Mouse (Mus musculus): Measurements from ENCODE around the gene Zfp664. TPM values are rescaled to one million over a fixed set of nuclear protein-coding genes. Genes with fewer than 3 reads are reported as not detected.

Zfp664 gene
- polyA plus RNA-seq (2014; fragmentation: Nextera tagmentation; extraction: Ambion mirVana), result 132 and 137 TPM in 2 replicates

GRCm38 (mm10) chr5:124862013-124862866 lies at the start of gene Zfp664, which contains the start of gene Ccdc92:
TSS of gene Zfp664 (plus strand) at chr5:124862691.
TSS of gene Ccdc92 (minus strand) at chr5:124862424.
- no peaks in the 10 kb centered on the region for H3K36me3 ChIP-seq (ENCODE audit: control insufficient read depth, insufficient read depth, low read length)
- peak within 1 kb of the TSS; percentile 97 for H3K4me2 ChIP-seq (ENCODE audit: low read depth, severe bottlenecking)
- peak within 1 kb of the TSS; percentile 80 for H3K27ac ChIP-seq (replicated peaks; ENCODE audit: low read depth, low read length)
- DNase-seq (ENCODE audit: low spot score) (peak; percentile 99), ATAC-seq (ENCODE audit: insufficient number of reproducible peaks, low FRiP score, low TSS enrichment, low read depth) (peak; percentile 91)
- peaks cover 8% of the 10 kb centered on the region for H3K27me3 ChIP-seq (ENCODE audit: control insufficient read depth, insufficient read depth, low read length)
- H3K9ac ChIP-seq (ENCODE audit: low read length), result peak within 1 kb of the TSS; percentile 76
- peak within 1 kb of the TSS; percentile 91 for H3K4me3 ChIP-seq (ENCODE audit: low read depth, low read length)
- H3K9me3 ChIP-seq (ENCODE audit: control insufficient read depth, low read length), result no peaks in the 10 kb centered on the region
- under 1% methylated on average over 96 of the region's 103 CpGs for WGBS
- peaks cover 8% of the 10 kb centered on the region for H3K4me1 ChIP-seq (ENCODE audit: control insufficient read depth, insufficient read depth, low read length)

DNA sequence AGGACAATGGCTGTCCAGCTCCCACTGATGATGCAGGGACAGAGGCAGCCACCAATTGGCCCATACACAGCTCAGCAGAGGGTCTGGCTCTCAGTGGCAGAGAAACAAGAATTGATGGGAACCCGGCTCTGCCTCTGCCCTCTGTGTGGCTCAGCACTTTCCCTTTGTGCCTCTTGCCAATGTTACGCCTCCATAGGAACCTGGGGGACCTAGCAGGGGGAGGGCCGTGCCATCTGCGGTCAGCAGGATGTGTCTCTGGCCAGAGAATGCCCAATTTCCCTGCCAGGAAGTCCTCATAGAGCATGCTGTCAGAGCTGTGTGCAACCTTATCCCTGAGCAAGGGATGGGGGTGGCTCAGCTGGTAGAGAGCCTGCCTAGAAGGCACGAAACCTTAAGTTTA lies 47.7 kb upstream of the Zfp664 start:
- ATAC-seq (ENCODE audit: insufficient number of reproducible peaks, low FRiP score, low TSS enrichment, low read depth), result no peak
- Histone ChIP-seq H3K9me3 (ENCODE audit: control insufficient read depth, low read length) (no peaks in the 10 kb centered on the region), H3K36me3 (ENCODE audit: control insufficient read depth, insufficient read depth, low read length) (no peaks in the 10 kb centered on the region), H3K9ac (ENCODE audit: low read length) (peak overlapping the region; percentile 17; the same call in 1 of the 2 replicates), H3K27me3 (ENCODE audit: control insufficient read depth, insufficient read depth, low read length) (no peaks in the 10 kb centered on the region), H3K27ac (replicated peaks; ENCODE audit: low read depth, low read length) (no peak overlapping the region), H3K4me1 (ENCODE audit: control insufficient read depth, insufficient read depth, low read length) (no peaks in the 10 kb centered on the region), H3K4me3 (ENCODE audit: low read depth, low read length) (no peak overlapping the region), H3K4me2 (ENCODE audit: low read depth, severe bottlenecking) (no peak overlapping the region)
- WGBS, result 66% methylated on average over 5 of the region's 5 CpGs
- DNase-seq (ENCODE audit: low spot score), result no peak

DNA sequence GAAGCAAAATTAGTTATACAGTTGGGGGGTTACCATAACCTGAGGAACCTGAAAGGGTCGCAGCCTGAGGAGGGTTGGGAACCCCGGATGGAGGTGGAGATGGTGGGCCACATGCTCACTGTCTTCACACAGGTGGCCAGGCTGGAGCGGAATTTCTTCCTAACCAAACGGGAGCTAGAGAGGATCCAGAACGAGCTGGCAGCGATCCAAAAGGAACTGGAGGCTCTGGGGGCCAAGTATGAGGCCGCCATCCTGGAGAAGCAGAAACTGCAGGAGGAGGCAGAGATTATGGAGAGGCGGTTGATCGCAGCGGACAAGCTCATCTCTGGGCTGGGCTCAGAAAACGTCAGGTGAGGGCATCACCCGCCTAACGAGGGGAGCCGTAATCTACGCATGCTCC lies 45.4 kb upstream of the Zfp664 start:
- no peak overlapping the region for H3K4me2 ChIP-seq (ENCODE audit: low read depth, severe bottlenecking)
- no peaks in the 10 kb centered on the region for H3K36me3 ChIP-seq (ENCODE audit: control insufficient read depth, insufficient read depth, low read length)
- no peak overlapping the region for H3K27ac ChIP-seq (replicated peaks; ENCODE audit: low read depth, low read length)
- DNase-seq (ENCODE audit: low spot score) (no peak), ATAC-seq (ENCODE audit: insufficient number of reproducible peaks, low FRiP score, low TSS enrichment, low read depth) (no peak)
- H3K9ac ChIP-seq (ENCODE audit: low read length), result no peak overlapping the region
- no peaks in the 10 kb centered on the region for H3K9me3 ChIP-seq (ENCODE audit: control insufficient read depth, low read length)
- H3K27me3 ChIP-seq (ENCODE audit: control insufficient read depth, insufficient read depth, low read length), result no peaks in the 10 kb centered on the region
- H3K4me1 ChIP-seq (ENCODE audit: control insufficient read depth, insufficient read depth, low read length), result no peaks in the 10 kb centered on the region
- H3K4me3 ChIP-seq (ENCODE audit: low read depth, low read length), result no peak overlapping the region
- 90% methylated on average over 15 of the region's 15 CpGs for WGBS

DNA sequence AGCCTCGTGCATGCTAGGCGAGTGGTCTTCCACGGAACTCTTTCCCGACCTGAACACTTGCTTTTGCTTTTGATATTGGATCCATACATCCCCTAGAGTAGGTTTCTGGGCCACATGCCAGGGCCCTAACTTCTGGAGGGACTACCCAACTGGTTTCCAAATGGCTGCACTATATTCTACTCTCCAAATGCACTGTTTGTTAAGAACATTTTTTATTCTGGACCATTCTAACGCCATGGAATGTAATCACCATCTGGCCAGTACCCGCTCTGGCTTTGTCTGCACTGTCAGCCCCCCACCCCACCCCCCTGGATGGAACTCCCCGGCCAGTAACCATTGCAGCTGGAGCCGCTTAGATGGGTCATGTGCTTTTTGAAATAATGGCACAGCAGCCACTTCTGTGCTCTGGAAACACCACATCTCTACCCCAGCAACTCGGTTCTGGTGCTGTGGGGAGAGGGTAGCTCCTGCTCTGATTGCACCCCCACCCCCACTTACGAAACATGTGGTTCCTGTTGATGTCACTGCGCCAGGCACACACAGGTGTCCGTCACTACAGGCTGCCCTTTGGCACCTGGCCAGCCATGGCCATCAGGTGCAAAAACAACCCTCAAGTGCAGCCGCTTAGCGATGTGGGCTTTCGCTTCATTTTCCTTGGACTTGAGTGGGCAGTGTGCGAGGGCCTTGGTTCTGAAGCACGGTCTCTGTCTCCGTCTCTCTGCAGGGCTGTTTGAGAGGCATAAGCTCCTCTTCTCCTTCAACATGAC lies 40.2 kb upstream of the Zfp664 start:
- Histone ChIP-seq H3K9me3 (ENCODE audit: control insufficient read depth, low read length) (no peaks in the 10 kb centered on the region), H3K27ac (replicated peaks; ENCODE audit: low read depth, low read length) (no peak overlapping the region), H3K36me3 (ENCODE audit: control insufficient read depth, insufficient read depth, low read length) (no peaks in the 10 kb centered on the region), H3K9ac (ENCODE audit: low read length) (no peak overlapping the region), H3K27me3 (ENCODE audit: control insufficient read depth, insufficient read depth, low read length) (no peaks in the 10 kb centered on the region), H3K4me2 (ENCODE audit: low read depth, severe bottlenecking) (no peak overlapping the region), H3K4me1 (ENCODE audit: control insufficient read depth, insufficient read depth, low read length) (no peaks in the 10 kb centered on the region), H3K4me3 (ENCODE audit: low read depth, low read length) (no peak overlapping the region)
- DNase-seq (ENCODE audit: low spot score) (no peak), ATAC-seq (ENCODE audit: insufficient number of reproducible peaks, low FRiP score, low TSS enrichment, low read depth) (no peak)
- 80% methylated on average over 18 of the region's 18 CpGs for WGBS

GRCm38 (mm10) chr5:124830331-124830730 lies 32.2 kb upstream of the Zfp664 start:
- H3K27me3 ChIP-seq (ENCODE audit: control insufficient read depth, insufficient read depth, low read length), result no peaks in the 10 kb centered on the region
- no peak overlapping the region for H3K9ac ChIP-seq (ENCODE audit: low read length)
- H3K36me3 ChIP-seq (ENCODE audit: control insufficient read depth, insufficient read depth, low read length), result no peaks in the 10 kb centered on the region
- no peak overlapping the region for H3K4me3 ChIP-seq (ENCODE audit: low read depth, low read length)
- H3K4me1 ChIP-seq (ENCODE audit: control insufficient read depth, insufficient read depth, low read length), result no peaks in the 10 kb centered on the region
- DNase-seq (ENCODE audit: low spot score), result no peak
- H3K27ac ChIP-seq (replicated peaks; ENCODE audit: low read depth, low read length), result no peak overlapping the region
- no peak for ATAC-seq (ENCODE audit: insufficient number of reproducible peaks, low FRiP score, low TSS enrichment, low read depth)
- H3K4me2 ChIP-seq (ENCODE audit: low read depth, severe bottlenecking), result no peak overlapping the region
- H3K9me3 ChIP-seq (ENCODE audit: control insufficient read depth, low read length), result no peaks in the 10 kb centered on the region
- WGBS, result 92% methylated on average over 12 of the region's 12 CpGs

GRCm38 (mm10) chr5:124835218-124835617 lies 27.3 kb upstream of the Zfp664 start:
- Histone ChIP-seq H3K9ac (ENCODE audit: low read length) (no peak overlapping the region), H3K9me3 (ENCODE audit: control insufficient read depth, low read length) (no peaks in the 10 kb centered on the region), H3K36me3 (ENCODE audit: control insufficient read depth, insufficient read depth, low read length) (no peaks in the 10 kb centered on the region), H3K4me3 (ENCODE audit: low read depth, low read length) (no peak overlapping the region), H3K4me2 (ENCODE audit: low read depth, severe bottlenecking) (no peak overlapping the region), H3K4me1 (ENCODE audit: control insufficient read depth, insufficient read depth, low read length) (no peaks in the 10 kb centered on the region), H3K27ac (replicated peaks; ENCODE audit: low read depth, low read length) (no peak overlapping the region), H3K27me3 (ENCODE audit: control insufficient read depth, insufficient read depth, low read length) (no peaks in the 10 kb centered on the region)
- DNase-seq (ENCODE audit: low spot score), result no peak
- 94% methylated on average over 15 of the region's 15 CpGs for WGBS
- ATAC-seq (ENCODE audit: insufficient number of reproducible peaks, low FRiP score, low TSS enrichment, low read depth), result no peak

GRCm38 (mm10) chr5:124836075-124836474 lies 26.4 kb upstream of the Zfp664 start:
- H3K27me3 ChIP-seq (ENCODE audit: control insufficient read depth, insufficient read depth, low read length), result no peaks in the 10 kb centered on the region
- H3K4me3 ChIP-seq (ENCODE audit: low read depth, low read length), result no peak overlapping the region
- no peaks in the 10 kb centered on the region for H3K4me1 ChIP-seq (ENCODE audit: control insufficient read depth, insufficient read depth, low read length)
- no peak for ATAC-seq (ENCODE audit: insufficient number of reproducible peaks, low FRiP score, low TSS enrichment, low read depth)
- H3K9ac ChIP-seq (ENCODE audit: low read length), result no peak overlapping the region
- H3K27ac ChIP-seq (replicated peaks; ENCODE audit: low read depth, low read length), result no peak overlapping the region
- no peak overlapping the region for H3K4me2 ChIP-seq (ENCODE audit: low read depth, severe bottlenecking)
- WGBS, result 90% methylated on average over 10 of the region's 10 CpGs
- no peak for DNase-seq (ENCODE audit: low spot score)
- no peaks in the 10 kb centered on the region for H3K9me3 ChIP-seq (ENCODE audit: control insufficient read depth, low read length)
- no peaks in the 10 kb centered on the region for H3K36me3 ChIP-seq (ENCODE audit: control insufficient read depth, insufficient read depth, low read length)

- Histone ChIP-seq H3K36me3 (ENCODE audit: control insufficient read depth, insufficient read depth, low read length) (no peaks in the 10 kb centered on the region), H3K27me3 (ENCODE audit: control insufficient read depth, insufficient read depth, low read length) (no peaks in the 10 kb centered on the region), H3K9me3 (ENCODE audit: control insufficient read depth, low read length) (no peaks in the 10 kb centered on the region), H3K27ac (replicated peaks; ENCODE audit: low read depth, low read length) (no peak overlapping the region), H3K4me3 (ENCODE audit: low read depth, low read length) (no peak overlapping the region), H3K4me2 (ENCODE audit: low read depth, severe bottlenecking) (no peak overlapping the region), H3K4me1 (ENCODE audit: control insufficient read depth, insufficient read depth, low read length) (no peaks in the 10 kb centered on the region), H3K9ac (ENCODE audit: low read length) (no peak overlapping the region)
- DNase-seq (ENCODE audit: low spot score) (no peak), ATAC-seq (ENCODE audit: insufficient number of reproducible peaks, low FRiP score, low TSS enrichment, low read depth) (no peak)
- 73% methylated on average over 4 of the region's 4 CpGs for WGBS
These were observed 25.9 kb upstream of the Zfp664 start for GRCm38 (mm10) chr5:124836621-124837020.
